Mouse (Mus musculus): ENCODE measurements around the gene Serpine2.

Serpine2 gene

DNA sequence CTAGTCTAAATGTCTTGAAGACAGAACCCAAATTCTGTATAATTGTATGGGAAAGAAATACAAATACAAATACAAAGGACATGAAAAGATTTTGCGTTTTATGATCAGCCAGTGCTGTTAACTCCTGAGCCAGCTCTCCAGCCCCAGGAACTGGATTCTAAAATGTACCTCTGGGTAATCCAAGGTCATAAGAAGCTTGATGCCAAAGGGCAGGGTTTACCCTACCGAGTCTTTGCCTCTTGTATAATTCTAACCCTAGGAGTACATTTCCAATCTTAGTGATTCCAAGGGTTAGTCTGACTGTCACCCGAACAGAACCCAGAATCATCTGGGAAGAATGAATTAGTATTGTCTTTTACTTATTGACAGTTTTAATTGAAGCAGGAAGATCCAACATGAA is 45.5 kb downstream of the Serpine2 start:
- DNase-seq (ENCODE audit: low spot score in 2 of 2) = no peak

DNA sequence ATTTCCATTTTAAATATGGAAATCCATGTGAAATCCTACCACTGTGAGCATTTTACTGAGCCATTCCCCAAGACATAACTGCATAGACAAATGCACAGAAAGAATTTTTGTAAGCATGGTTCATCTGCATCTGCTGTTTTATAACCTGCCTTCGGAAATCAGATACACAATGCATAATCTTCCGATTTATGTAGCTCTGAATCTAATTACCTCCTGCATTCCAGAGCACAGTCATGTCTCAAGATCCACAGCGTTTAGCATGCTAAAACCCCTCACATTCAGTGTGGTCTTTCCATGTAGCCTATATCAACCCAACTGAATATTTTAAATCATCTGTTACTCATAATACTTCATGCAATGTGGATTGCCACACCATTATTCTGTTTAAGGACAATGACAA is 51.5 kb downstream of the Serpine2 start:
- no peak for DNase-seq (ENCODE audit: low spot score in 2 of 2)

DNA sequence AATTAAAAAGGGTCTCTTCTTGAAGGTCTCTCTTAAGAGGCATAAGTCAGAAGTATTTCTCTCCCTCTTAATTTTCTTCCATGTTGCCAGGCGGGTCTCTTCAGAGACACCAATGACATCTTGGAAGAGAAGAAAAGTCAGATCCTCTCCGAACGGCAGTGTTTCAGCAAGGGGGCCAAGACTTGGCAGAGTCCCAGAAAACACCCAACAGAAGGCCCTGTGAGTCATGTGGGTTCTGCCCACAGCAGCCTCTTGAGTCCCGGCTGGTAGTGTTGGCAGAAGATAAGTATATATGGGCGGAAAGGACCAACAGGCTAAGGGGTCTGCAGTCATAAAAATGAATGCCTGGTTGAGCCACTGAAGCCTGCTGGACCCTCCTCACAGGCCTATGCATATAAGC is 54.1 kb downstream of the Serpine2 start:
- no peak for DNase-seq (ENCODE audit: low spot score in 2 of 2)

DNA sequence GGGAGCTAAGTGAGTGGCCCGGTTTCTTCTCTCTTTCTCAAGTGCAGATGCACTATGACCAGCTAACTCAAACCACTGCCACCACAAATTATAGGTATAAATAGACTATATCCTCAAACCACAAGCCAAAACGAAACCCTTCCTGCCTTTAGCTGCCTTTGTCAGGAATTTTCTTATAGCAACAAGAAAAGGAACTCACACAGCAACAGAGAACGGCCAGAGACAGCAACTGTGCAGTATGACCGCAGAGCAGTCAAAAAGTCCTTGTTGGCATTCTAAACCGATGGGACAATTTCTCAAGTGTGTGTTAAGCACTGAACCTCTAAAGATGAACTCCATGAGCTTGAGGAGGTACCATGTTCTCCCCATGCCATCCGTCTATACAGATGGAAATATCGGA is 57.4 kb downstream of the Serpine2 start:
- no peak for DNase-seq (ENCODE audit: low spot score in 2 of 2)

DNA sequence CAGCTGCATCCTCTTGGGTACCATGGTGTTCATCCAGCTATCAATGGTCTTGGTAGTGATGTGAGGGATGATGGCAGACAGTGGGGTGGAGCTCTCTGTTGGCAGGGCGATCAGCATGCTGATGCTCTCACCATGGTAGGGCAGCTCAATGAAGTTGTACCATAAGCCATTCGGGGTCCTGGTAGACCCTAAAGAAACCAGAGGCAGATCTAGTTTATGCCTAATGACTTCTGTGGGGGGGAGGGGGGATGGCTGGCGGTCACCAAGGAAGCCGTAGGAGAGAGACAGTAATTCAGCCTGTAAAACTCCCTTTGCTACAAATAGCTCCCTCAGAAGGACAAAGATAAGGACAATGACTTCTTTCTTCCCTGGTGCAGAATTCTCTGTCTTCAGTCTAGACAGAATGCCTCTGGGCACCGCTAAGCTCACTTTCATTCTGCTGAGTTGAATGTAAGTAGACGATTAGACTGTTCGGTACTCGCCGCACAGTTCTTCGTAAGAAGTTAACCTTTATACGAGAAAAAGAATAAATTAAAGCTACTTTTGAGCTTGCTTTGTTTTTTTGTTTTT is 58.0 kb downstream of the Serpine2 start:
- DNase-seq (ENCODE audit: low spot score in 2 of 2) = no peak

DNA sequence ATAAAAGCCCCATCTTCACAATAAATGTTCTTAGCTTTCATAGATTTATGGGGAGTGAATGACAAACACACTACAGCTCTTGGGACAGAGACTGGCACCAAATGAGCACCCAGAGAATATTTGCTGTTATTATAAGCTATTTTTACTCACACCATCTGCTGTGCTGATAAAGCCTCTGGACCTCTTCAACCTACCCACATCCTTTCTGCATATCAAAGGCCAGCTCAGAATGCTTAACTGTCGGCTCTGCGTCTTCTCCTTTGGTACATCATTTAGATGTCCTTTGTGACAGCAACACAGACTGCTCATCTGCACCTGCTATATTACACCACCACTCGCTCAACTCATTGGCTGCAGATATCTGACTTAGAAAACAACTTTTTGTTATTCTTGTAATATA is 63.9 kb downstream of the Serpine2 start:
- DNase-seq (ENCODE audit: low spot score in 2 of 2) = no peak

DNA sequence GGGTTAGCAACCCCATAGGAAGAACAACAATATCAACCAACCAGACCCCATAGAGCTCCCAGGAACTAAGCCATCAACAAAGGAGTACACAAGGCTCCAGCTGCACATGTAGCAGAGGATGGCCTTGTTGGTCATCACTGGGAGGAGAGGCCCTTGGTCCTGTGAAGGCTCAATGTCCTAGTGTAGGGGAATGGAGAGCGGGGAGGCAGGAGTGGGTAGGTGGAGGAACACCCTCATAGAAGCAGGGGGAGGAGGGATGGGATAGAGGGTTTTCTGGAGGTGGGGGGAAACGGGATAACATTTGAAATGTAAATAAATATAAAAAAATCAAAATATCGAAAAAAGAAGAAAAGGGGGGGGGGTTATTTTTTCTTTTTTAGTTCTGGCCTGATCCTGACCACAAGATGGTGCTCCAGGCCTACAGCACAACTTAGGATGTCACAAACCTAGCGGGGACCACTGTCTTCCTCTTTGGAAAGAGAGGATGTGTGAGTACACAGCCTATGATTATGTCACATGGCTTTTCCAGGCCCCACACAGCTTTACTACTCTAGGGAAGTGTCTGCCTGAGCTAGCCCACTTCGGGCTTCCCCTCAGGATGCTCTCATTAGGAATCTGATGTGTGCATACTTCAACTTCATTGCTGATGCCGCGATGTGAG is 74.6 kb downstream of the Serpine2 start:
- DNase-seq (ENCODE audit: low spot score in 2 of 2) = peak in 1 of 2 experiments; percentile 29

DNA sequence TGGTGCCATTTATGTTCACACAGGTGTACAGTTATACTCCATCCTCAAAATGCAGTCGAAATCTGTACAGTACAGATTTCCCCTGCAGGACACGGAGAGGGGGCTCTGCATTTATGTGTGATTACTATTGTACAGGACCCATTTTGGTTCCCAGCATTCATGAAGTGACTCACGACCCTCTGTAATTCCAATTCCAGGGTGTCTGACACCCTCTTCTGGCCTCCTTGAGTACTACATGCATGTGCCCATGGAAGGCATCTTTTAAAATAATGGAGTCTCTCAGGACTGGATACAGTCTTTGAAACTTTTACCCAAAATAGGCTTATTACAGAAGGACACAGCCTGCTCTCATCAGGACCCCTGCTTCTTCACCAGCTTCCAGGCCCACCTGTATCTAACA is 78.5 kb downstream of the Serpine2 start:
- no peak for DNase-seq (ENCODE audit: low spot score in 2 of 2)

DNA sequence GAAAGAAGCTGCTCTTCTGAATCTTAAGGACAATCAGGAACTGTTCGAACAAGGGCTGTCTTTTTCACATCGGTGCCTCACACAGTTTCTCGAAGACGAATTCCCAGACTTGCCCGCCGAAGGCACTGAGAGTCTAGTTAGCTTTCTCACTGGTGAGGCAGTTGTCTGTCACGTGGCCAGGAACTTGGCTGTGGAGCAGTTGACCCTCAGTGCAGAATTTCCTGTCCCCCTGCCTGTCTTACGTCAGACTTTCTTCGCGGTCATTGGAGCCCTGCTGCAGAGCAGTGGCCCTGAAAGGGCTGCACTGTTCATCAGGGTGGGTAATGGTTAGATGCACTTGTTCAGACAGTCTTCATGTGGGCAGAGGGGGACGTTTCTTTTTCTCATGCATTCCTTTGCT is 83.0 kb downstream of the Serpine2 start:
- DNase-seq (ENCODE audit: low spot score in 2 of 2) = no peak

DNA sequence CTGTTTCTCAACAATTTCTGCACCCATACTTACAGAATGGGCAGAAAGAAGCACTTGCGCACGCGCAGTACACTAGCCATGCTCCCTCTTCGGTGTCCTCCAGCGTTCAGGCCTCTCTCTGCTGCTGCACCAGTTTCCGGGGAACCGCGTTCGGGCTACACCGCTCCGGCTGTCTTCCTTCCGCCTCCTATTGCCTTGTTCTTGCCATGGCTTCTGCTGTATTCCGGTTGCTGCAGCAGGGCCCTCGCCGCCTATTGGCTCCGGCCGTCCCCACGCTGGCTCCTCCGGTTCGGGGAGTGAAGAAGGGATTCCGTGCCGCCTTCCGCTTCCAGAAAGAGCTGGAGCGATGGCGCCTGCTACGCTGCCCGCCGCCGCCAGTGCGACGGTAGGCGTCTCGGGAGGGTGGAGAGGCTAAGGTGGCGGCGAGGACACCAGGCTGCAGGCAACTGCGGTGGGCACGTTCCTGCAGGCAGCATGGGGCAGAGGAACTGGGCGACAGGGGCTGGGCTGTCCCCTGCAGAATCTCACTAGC is 85.0 kb downstream of the Serpine2 start, which contains the start of the genes Mrpl44 and Wdfy1:
Gene Mrpl44, plus strand, starts transcription at position 92 of the 532 bp plus-strand sequence.
Gene Wdfy1, minus strand, starts transcription at position 217 of the 532 bp plus-strand sequence.
- DNase-seq (ENCODE audit: low spot score in 2 of 2) = peak; percentile 99 to 100

DNA sequence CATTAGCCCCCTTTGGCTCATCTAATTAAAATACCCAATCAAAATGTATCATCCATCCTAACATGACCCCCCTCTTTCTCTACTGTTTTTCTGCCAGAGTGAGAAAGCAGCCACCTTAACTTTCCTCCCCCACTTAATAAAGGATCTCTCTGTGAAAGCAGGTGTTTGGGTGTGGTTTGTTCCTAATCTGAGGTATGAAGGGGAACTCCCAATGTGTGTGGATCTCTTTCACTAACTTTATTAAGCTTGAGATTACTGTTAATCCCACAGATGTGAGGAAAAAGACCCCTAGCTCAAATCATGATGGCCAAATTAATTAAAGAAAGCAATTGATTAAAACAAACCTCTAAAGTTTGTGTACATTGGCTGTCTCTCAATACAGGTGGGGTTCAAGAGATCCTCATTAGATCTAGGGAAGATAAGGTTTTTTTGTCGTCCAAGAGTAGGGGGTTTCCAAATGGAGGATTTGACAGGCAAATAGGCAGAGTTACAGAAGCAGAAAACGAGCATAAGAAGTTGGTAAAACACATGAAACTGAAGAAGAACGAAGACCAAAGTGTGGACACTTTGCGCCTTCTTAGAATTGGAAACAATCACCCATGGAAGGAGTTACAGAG is 86.7 kb downstream of the Serpine2 start:
- no peak for DNase-seq (ENCODE audit: low spot score in 2 of 2)

DNA sequence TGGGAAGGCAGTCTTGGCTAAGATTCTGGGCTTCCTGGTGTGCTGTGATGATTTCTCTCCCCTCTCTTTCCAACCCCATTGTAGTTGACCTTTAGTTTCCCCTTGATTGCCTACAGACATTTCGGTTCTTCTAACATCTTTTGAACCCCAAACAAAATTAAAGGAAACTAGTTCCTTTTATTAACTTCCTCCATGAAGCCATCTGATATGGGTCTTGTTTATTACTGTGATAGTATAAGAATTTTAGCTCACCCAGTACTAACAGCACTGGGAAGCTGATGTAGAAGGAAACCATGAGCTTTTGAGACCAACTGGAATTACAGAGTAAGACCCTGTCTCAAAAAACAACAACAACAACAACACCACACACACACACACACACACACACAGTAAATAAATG is 92.7 kb downstream of the Serpine2 start:
- DNase-seq (ENCODE audit: low spot score in 2 of 2) = no peak

DNA sequence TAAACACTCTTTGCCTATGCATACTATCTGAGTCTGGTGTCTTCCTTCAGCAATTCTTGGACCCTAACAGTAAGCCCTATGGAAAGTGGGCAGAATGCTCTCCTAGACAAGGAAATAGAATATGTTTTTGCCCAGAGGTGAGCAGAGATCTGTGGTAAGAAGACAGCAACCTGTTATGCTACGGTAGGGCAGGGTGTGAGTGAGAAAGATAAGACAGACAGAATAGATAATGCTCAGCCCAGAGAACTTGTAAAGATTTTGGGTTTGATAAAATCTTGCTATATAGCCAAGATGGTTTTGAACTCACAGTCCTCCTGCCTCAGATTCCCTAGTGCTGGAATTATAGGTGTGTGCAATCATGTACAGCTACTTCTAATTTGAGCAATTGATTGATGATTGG is 96.5 kb downstream of the Serpine2 start:
- DNase-seq (ENCODE audit: low spot score in 2 of 2) = no peak

DNA sequence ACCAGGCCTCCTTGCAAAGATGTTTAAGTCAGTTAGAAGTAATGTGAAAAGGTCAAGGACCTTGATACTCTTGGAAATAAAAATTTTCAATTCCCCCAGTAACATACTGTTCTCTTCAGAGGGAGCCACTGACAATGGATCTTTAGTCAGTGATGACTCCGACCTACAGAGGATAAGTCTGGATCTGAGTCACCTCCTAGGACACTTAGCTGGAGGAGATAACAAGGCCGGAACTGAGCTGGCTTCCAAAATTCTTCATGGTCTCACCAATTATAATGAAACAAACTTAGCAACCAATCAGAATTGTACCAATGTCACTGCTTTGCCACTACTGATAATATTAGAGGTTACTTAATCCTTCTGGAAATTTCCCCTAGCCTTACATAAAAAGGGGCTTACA is 96.9 kb downstream of the Serpine2 start:
- DNase-seq (ENCODE audit: low spot score in 2 of 2) = no peak

DNA sequence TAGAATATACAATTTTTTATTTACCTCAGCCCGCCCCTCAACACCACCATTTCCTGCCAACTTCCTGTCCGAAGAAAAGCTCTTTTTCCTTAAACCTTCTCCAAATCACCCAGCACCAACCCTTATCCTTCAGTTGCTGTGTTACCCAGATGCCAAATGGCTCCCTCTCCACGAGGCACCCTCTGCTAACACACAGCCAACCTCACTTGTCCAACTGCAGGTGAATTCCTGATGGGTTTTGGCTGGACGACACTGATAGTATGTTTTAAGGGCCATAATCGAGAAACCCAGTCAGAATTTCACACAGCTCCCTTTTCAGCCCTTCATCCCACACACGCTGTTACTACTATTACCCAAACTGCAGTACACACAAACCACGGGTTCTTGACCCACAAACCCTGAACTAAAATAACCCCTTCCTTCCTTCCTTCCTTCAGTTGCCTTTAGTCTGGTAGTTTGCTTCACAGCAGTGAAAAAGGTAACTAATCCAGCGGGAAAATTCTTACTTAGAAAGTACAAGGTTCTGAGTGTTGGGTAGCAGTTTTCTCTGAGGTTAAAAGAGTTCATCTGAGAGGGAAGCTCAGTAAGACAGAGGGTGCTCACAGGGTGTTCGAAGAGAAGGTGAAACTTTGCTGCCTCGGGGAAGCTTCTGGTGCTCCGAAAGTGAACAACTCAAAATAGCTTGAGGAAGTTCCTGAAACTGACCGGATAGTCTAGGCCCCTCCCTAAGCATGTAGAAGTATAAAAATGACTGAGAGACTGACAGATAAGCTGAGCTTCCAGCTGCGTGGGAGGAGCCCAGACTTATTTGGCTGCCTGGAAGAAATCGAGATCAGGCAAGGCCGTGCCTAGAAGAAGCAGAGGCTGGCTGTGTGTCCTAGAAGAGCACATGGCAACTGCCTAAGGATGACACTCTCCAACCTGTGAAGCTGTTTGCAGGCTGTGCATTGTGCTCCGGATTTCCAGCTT is 98.4 kb downstream of the Serpine2 start:
- DNase-seq (ENCODE audit: low spot score in 2 of 2) = no peak

DNA sequence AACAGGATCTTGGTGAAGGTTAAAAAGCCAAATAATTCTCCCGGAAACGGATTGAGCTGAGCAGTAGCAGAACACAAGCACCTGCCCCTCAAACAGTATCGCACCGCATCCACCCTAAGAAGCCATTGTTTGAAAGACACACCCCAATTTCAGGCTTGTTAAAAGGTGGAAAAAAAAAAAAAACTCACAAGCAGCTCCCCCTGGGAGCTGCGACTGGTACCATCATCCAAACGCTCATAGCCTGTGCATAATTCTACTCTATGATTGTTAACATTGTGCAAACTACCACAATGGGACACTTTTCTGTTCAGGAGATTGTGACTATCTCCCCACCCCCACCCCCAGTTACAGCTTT is 99.1 kb downstream of the Serpine2 start:
- no peak for DNase-seq (ENCODE audit: low spot score in 2 of 2)

DNA sequence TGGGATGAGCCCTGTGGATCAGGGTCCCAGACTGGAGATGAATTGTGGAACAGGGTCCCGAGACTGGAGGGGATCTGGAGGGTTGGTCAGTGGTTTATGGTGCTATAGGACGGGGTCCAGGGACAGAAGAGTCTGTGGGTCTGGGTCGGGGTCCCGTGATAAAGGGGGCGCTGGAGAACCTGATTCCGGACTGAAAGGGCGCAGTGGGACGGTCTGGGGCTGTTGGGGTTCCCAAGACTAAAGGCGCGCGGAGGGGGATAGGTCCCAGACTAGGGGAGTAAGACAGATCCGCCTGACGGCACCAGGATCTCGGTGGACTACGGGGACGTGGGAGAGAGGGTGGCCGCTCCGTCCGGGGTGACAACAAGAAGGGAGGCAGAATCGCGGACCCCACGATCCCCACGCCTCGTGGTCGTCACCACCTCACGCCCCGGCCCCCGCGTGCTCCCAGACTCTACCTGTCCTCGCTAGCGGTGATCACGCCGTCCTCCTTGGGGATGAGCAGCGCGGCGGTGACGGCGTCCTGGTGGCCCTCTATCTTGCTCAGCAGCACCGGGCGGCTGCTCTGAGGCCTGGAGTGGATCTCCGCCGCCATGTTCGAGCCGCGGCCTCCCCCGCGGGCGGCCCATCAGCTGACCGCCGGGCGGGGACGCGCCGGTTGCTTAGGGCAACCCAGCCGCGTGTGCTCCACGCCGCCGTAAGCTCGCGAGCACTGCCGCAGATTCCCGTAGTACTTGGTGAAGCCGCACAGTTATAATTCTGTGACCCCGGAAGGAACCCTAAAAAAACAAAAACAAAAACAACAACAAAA is 99.7 kb downstream of the Serpine2 start:
- peak; percentile 75 to 81 for DNase-seq (ENCODE audit: low spot score in 2 of 2)

DNA sequence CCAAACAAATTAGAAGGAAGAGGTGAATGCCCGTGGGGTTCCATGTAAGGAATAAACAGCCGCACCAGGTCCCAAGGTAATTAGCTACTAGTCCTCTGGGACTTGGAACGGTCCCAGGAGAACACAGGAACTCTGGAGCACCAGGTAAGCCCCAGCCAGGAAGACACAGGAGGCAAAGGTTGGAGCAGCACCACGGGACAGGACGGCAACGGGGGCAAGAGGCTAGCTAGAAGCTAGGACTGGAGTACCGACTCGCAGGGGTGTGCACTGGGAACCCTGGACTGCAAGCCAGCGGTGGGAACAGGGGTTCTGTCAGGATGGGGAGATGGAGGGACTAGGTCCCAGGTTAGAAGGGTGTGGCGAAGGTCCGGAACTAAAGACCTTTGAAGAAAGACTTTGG is 100.3 kb downstream of the Serpine2 start:
- DNase-seq (ENCODE audit: low spot score in 2 of 2) = no peak

DNA sequence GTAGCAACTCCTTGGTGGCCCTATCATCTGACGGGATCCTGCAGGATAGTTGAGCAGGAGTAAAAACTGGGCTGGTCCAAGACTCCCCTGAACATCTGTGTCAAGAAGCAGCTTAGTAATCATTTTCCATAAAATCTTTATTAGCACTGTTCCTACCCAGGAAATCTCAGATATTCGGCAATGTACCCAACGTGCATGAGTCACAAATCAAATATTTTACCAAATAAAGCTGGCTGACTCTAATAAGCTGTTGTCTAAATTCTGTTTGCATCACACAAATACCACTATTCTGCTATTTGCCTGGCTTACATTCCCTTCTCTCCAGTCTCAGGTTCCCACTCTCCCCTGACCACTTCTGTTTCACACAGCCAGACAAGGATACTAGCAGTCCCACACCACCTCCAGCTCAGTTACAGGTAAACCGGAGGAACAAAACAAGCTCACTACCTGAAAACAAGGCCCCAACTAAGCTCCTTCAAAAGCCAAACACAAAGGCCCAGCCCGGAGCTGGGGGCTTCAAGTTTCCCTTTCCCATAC is 101.5 kb downstream of the Serpine2 start:
- DNase-seq (ENCODE audit: low spot score in 2 of 2) = no peak

DNA sequence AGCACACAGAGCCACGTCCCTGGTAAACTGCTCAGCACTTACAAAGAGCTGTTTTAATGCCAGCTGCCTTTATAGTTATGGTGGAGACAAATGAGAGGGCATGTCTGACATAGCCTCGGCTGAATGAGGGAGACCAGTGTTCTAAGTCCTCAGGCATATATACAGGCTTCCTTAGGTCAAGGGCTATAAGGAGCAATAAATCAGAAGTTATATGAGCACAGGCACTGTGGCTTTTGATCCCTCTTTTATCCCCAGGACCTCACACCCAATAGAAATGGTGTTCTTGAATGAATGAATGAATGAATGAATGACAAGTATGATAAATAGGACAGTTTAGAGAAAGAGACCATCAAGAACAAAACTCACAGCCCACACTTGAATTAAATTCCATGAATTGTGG is 102.0 kb downstream of the Serpine2 start:
- no peak for DNase-seq (ENCODE audit: low spot score in 2 of 2)

DNA sequence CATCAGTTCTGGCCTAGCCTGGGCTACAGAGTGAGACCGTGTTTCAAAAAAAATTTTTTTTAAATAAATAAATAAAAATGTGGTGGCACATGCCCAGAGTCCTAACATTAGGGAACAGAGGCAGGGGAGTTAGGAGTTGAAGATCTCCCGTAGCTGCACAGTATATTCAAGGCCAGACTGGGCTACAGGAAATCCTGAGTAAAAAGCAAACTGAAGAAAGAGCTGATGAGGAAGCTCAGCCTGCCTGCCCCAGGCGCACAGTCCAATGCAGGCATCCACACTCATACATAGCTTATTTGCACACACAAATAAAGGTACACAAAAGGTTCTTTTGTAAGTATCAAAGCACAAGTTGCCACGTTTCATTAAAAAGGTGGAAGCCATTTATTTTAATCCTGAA is 103.4 kb downstream of the Serpine2 start:
- DNase-seq (ENCODE audit: low spot score in 2 of 2) = no peak
